ENCODE assay signal across 8 mouse cellular contexts in the genomic region with DNA sequence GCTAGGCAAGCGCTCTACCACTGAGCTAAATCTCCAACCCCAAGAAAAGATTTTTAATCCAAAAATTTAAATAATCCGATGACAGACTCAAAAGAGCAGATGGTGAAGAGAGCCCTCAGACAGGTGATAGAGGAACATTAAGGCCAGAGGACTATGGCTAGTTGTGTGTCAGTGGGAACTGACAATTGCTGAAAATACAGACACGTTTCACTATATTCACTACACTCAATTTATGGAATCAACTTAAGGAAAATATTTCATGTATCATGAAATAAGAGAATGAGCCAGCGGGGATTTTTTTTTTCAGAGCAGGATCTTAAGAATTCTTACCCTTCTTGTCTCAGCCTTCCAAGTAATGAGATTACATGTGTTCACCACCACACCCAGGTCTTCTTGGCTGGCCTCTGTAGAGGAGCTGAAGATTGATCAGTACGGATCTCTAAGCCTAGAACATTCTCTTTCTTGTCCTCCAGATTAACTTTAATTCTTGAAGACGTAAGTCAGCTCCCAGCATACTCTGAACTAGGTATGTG. TPM values are rescaled to one million over a fixed set of nuclear protein-coding genes. Genes with fewer than 3 reads are reported as not detected.
A peak's percentile ranks its signal among the peaks of the same experiment; 100 is the strongest.
DNase-seq lines count a peak whose midpoint lies in the region; ATAC-seq lines count a peak whose summit lies in the region.

No protein-coding gene starts in this region.

- 48% methylated on average over 6 of the region's 6 CpGs for WGBS in heart, embryonic 11.5 days (ENCODE audit: insufficient replicate concordance)
- 53% methylated on average over 6 of the region's 6 CpGs for WGBS in hindbrain, embryonic 11.5 days
- WGBS in midbrain, embryonic 12.5 days, result 53% methylated on average over 6 of the region's 6 CpGs

- H3K27ac ChIP-seq in heart, embryonic 11.5 days (ENCODE audit: low read depth, low read length), result peak overlapping the region; percentile 99
- peak overlapping the region; percentile 95 for H3K27ac ChIP-seq in hindbrain, embryonic 11.5 days (ENCODE audit: low read depth, low read length)
- peak overlapping the region; percentile 99 for H3K27ac ChIP-seq in midbrain, embryonic 12.5 days (replicated peaks)

- peaks cover 8% of the 10 kb centered on the region for H3K4me1 ChIP-seq in heart, embryonic 11.5 days (ENCODE audit: control insufficient read depth, insufficient read depth, low read length)
- H3K4me1 ChIP-seq in hindbrain, embryonic 11.5 days (replicated peaks; ENCODE audit: control insufficient read depth, insufficient read depth, low read length), result no peaks in the 10 kb centered on the region
- peaks cover 24% of the 10 kb centered on the region for H3K4me1 ChIP-seq in midbrain, embryonic 12.5 days

- no peak for ATAC-seq in heart, embryonic 11.5 days (replicated peaks; ENCODE audit: insufficient number of reproducible peaks, low FRiP score, low TSS enrichment)
- no peak for ATAC-seq in hindbrain, embryonic 11.5 days (ENCODE audit: low FRiP score)
- ATAC-seq in midbrain, embryonic 12.5 days (ENCODE audit: low FRiP score, low read depth), result no peak

- intact Hi-C loops in left cerebral cortex, postnatal 14 days (cut with DNase I), result loop anchor here (10.0 kb wide), 2 partner anchors 140 to 250 kb away; a partner anchor contains a TSS

- DNase-seq in heart, adult 8-10 months (ENCODE audit: low spot score), result no peak
- DNase-seq in MN1 (ENCODE audit: low spot score), result peak; percentile 30
- no peak for DNase-seq in hindbrain, embryonic 11.5 days (ENCODE audit: low spot score)
- no peak for DNase-seq in urinary bladder, postnatal 10 days (ENCODE audit: low spot score)
- no peak for DNase-seq in layer of hippocampus, adult 9-10 months (ENCODE audit: low spot score)
- no peak for DNase-seq in left cerebral cortex, postnatal 14 days (ENCODE audit: low spot score in 2 of 2)

- no peaks in the 10 kb centered on the region for H3K36me3 ChIP-seq in heart, embryonic 11.5 days (ENCODE audit: control insufficient read depth, insufficient read depth, low read length)
- H3K36me3 ChIP-seq in hindbrain, embryonic 11.5 days (ENCODE audit: control insufficient read depth, insufficient read depth, low read length), result no peaks in the 10 kb centered on the region
- no peaks in the 10 kb centered on the region for H3K36me3 ChIP-seq in midbrain, embryonic 12.5 days

- H3K9ac ChIP-seq in heart, embryonic 11.5 days (ENCODE audit: low read depth, low read length), result peak overlapping the region; percentile 96
- peak overlapping the region; percentile 96 for H3K9ac ChIP-seq in hindbrain, embryonic 11.5 days (ENCODE audit: low read depth, low read length)
- peak overlapping the region; percentile 94 for H3K9ac ChIP-seq in midbrain, embryonic 12.5 days (replicated peaks)

- peak overlapping the region; percentile 82 for H3K4me2 ChIP-seq in heart, embryonic 11.5 days
- peak overlapping the region; percentile 72 for H3K4me2 ChIP-seq in hindbrain, embryonic 11.5 days (replicated peaks; ENCODE audit: low read depth, low read length)
- peak overlapping the region; percentile 82 for H3K4me2 ChIP-seq in midbrain, embryonic 12.5 days (replicated peaks)

- H3K27me3 ChIP-seq in heart, embryonic 11.5 days (ENCODE audit: control insufficient read depth, insufficient read depth, low read length), result no peaks in the 10 kb centered on the region
- H3K27me3 ChIP-seq in hindbrain, embryonic 11.5 days (ENCODE audit: control insufficient read depth, insufficient read depth, low read length), result no peaks in the 10 kb centered on the region
- H3K27me3 ChIP-seq in midbrain, embryonic 12.5 days, result no peaks in the 10 kb centered on the region

- H3K4me3 ChIP-seq in heart, embryonic 11.5 days (ENCODE audit: low read depth, low read length), result peak overlapping the region; percentile 88
- H3K4me3 ChIP-seq in hindbrain, embryonic 11.5 days (ENCODE audit: low read depth, low read length), result peak overlapping the region; percentile 97
- H3K4me3 ChIP-seq in midbrain, embryonic 12.5 days, result peak overlapping the region; percentile 98

- H3K9me3 ChIP-seq in heart, embryonic 11.5 days (replicated peaks; ENCODE audit: control insufficient read depth, low read length), result no peaks in the 10 kb centered on the region
- H3K9me3 ChIP-seq in hindbrain, embryonic 11.5 days (ENCODE audit: control insufficient read depth, low read length), result no peaks in the 10 kb centered on the region
- H3K9me3 ChIP-seq in midbrain, embryonic 12.5 days, result no peaks in the 10 kb centered on the region

RNA-seq across cellular contexts. Expression of a gene that starts 0.7 kb away (rescaled TPM):
- 67.1 and 76.2 TPM in 2 replicates for polyA plus RNA-seq in heart, embryonic 11.5 days (2014; fragmentation: Nextera tagmentation; extraction: Ambion mirVana)
- 10 to 100 TPM; 48.1 to 61.7 (median 48.7) TPM for total RNA-seq in heart, adult 8-10 months (2022)
- polyA plus RNA-seq in hindbrain, embryonic 11.5 days (2014; fragmentation: Nextera tagmentation; extraction: Ambion mirVana), result 87.0 and 98.5 TPM in 2 replicates
- polyA plus RNA-seq in midbrain, embryonic 12.5 days (2016; fragmentation: Nextera tagmentation; extraction: Ambion mirVana), result 108 and 116 TPM in 2 replicates
- 100 to 1,000 TPM; 118 to 129 TPM for total RNA-seq in left cerebral cortex, postnatal 14 days (2021)

RNA-seq across cellular contexts. Expression of a gene that starts 35.8 kb away (rescaled TPM):
- polyA plus RNA-seq in heart, embryonic 11.5 days (2014; fragmentation: Nextera tagmentation; extraction: Ambion mirVana), result 44.2 and 44.3 TPM in 2 replicates
- total RNA-seq in heart, adult 8-10 months (2022), result 10 to 100 TPM; 34.6 to 51.5 (median 44.6) TPM
- 54.4 and 66.2 TPM in 2 replicates for polyA plus RNA-seq in hindbrain, embryonic 11.5 days (2014; fragmentation: Nextera tagmentation; extraction: Ambion mirVana)
- polyA plus RNA-seq in midbrain, embryonic 12.5 days (2016; fragmentation: Nextera tagmentation; extraction: Ambion mirVana), result 140 and 151 TPM in 2 replicates
- total RNA-seq in left cerebral cortex, postnatal 14 days (2021), result 10 to 100 TPM; 75.3 to 84.7 TPM
